Mouse (Mus musculus): Measurements from ENCODE around the gene Tusc1. TPM values are rescaled to one million over a fixed set of nuclear protein-coding genes. Genes with fewer than 3 reads are reported as not detected.

Tusc1 gene
- 3.1 and 6.9 TPM in 2 replicates for polyA plus RNA-seq (2012; rRNA removed)

DNA sequence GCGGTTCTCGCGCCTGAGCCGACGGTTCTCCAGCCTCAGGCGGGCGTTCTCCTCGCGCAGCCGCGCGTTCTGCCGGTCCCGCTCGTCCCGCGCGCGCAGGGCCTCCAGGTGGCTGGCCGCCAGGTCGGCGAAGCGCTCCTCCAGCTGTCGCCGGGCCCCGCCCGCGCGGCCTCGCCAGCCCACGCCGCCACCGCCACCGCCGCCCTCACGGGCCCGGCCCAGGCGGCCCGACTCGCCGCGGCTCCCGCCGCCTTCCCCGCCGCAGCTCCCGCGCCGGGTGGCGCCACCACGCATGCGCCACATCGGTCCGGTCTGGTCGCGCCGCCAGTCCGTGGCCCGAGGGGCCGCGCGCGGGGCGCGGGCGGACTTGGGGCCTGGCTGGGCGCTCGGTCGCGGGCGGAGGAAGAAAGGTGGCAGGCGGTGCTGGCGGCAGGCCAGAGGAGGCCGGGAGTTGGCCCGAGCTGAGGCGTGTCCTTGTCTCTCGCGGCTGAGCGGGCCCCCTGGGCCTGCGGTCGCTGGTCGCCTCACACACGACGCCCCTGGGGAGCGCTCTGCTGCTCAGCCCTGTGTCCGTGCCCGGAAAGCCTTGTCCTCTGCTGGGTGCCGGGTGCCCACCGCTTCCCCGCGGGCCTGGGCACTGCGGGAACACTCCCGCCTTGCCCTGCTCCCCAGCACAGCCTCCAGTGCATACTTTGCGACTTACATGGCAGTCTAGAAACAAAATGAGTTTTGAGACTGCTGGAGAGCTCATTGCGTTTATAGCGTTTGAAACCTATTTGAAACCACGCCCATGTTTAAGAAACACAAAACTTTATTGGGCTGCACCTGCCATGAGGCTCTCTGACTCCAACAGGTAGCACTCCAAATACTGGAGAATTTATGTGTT lies at the start of gene Tusc1:
Gene Tusc1, minus strand, starts transcription at position 394 of the 886 bp plus-strand sequence.

Data from stomach, adult 2 months (tissue).